Mouse (Mus musculus): ENCODE results near the gene B3galt5. TPM values are rescaled to one million over a fixed set of nuclear protein-coding genes. Genes with fewer than 3 reads are reported as not detected.

Gene B3galt5
- polyA plus RNA-seq, 1 experiment from 2014 or later: 0.37 TPM

- Histone ChIP-seq H3K4me1 (peaks cover 26% of the 10 kb centered on the region), H3K27me3 (ENCODE audit: low read depth, poor library complexity, severe bottlenecking) (peaks cover 50% of the 10 kb centered on the region)
- DNase-seq (ENCODE audit: low spot score): no peak
These were observed 43.1 kb downstream of the B3galt5 start for GRCm38 (mm10) chr16:96278491-96279224.

GRCm38 (mm10) chr16:96280719-96281605 lies 45.4 kb downstream of the B3galt5 start:
- Histone ChIP-seq H3K27me3 (ENCODE audit: low read depth, poor library complexity, severe bottlenecking) (peaks cover 50% of the 10 kb centered on the region), H3K9me3 (replicated peaks) (no peaks in the 10 kb centered on the region), H3K36me3 (no peaks in the 10 kb centered on the region), H3K27ac (replicated peaks) (peak overlapping the region; percentile 53; the same call in 1 of the 2 replicates), H3K4me1 (peaks cover 26% of the 10 kb centered on the region), H3K4me3 (peak overlapping the region; percentile 57)
- peak; percentile 74 for DNase-seq (ENCODE audit: low spot score)
- 1% methylated on average over 38 of the region's 38 CpGs for WGBS

More at GRCm38 (mm10) chr16:96278491-96279224, 43.1 kb downstream of the B3galt5 start:
- Histone ChIP-seq H3K27ac (replicated peaks) (no peak overlapping the region), H3K9me3 (replicated peaks) (no peaks in the 10 kb centered on the region), H3K36me3 (no peaks in the 10 kb centered on the region), H3K4me3 (no peak overlapping the region)
- 35% methylated on average over 9 of the region's 9 CpGs for whole genome bisulfite sequencing

- Histone ChIP-seq H3K4me3 (no peak overlapping the region), H3K27ac (replicated peaks) (no peak overlapping the region), H3K36me3 (no peaks in the 10 kb centered on the region), H3K9me3 (replicated peaks) (no peaks in the 10 kb centered on the region), H3K27me3 (ENCODE audit: low read depth, poor library complexity, severe bottlenecking) (peaks cover 50% of the 10 kb centered on the region), H3K4me1 (peaks cover 26% of the 10 kb centered on the region)
- DNase-seq (ENCODE audit: low spot score): no peak
- 91% methylated on average over 9 of the region's 9 CpGs for WGBS
These were observed 47.0 kb downstream of the B3galt5 start for GRCm38 (mm10) chr16:96282566-96282965.

GRCm38 (mm10) chr16:96291885-96292284 lies 56.3 kb downstream of the B3galt5 start:
- Histone ChIP-seq H3K27me3 (ENCODE audit: low read depth, poor library complexity, severe bottlenecking) (no peaks in the 10 kb centered on the region), H3K9me3 (replicated peaks) (no peaks in the 10 kb centered on the region), H3K4me1 (no peaks in the 10 kb centered on the region), H3K4me3 (no peak overlapping the region), H3K36me3 (no peaks in the 10 kb centered on the region), H3K27ac (replicated peaks) (no peak overlapping the region)
- WGBS: 82% methylated on average over 9 of the region's 9 CpGs
- DNase-seq (ENCODE audit: low spot score): no peak

GRCm38 (mm10) chr16:96292530-96293173 lies 57.1 kb downstream of the B3galt5 start:
- DNase-seq (ENCODE audit: low spot score): no peak
- Histone ChIP-seq H3K4me3 (no peak overlapping the region), H3K9me3 (replicated peaks) (no peaks in the 10 kb centered on the region), H3K27ac (replicated peaks) (no peak overlapping the region), H3K27me3 (ENCODE audit: low read depth, poor library complexity, severe bottlenecking) (no peaks in the 10 kb centered on the region), H3K4me1 (no peaks in the 10 kb centered on the region), H3K36me3 (no peaks in the 10 kb centered on the region)
- 74% methylated on average over 15 of the region's 15 CpGs for WGBS

GRCm38 (mm10) chr16:96298075-96298474 lies 62.5 kb downstream of the B3galt5 start:
- H3K4me3 ChIP-seq: no peak overlapping the region
- H3K4me1 ChIP-seq: no peaks in the 10 kb centered on the region
- H3K36me3 ChIP-seq: no peaks in the 10 kb centered on the region
- no peaks in the 10 kb centered on the region for H3K27me3 ChIP-seq (ENCODE audit: low read depth, poor library complexity, severe bottlenecking)
- no peak overlapping the region for H3K27ac ChIP-seq (replicated peaks)
- DNase-seq (ENCODE audit: low spot score): no peak
- H3K9me3 ChIP-seq (replicated peaks): no peaks in the 10 kb centered on the region

GRCm38 (mm10) chr16:96298574-96298973 lies 63.0 kb downstream of the B3galt5 start:
- WGBS: 77% methylated on average over 3 of the region's 3 CpGs

GRCm38 (mm10) chr16:96303356-96303755 lies 67.8 kb downstream of the B3galt5 start:
- no peak for DNase-seq (ENCODE audit: low spot score)
- H3K4me1 ChIP-seq: peaks cover 5% of the 10 kb centered on the region; the same call in 1 of the 2 replicates
- no peaks in the 10 kb centered on the region for H3K36me3 ChIP-seq
- H3K27me3 ChIP-seq (ENCODE audit: low read depth, poor library complexity, severe bottlenecking): no peaks in the 10 kb centered on the region
- H3K4me3 ChIP-seq: no peak overlapping the region
- no peak overlapping the region for H3K27ac ChIP-seq (replicated peaks)
- 88% methylated on average over 4 of the region's 4 CpGs for WGBS
- H3K9me3 ChIP-seq (replicated peaks): no peaks in the 10 kb centered on the region

More at GRCm38 (mm10) chr16:96298574-96298973, 63.0 kb downstream of the B3galt5 start:
- no peak for DNase-seq (ENCODE audit: low spot score)
- no peak overlapping the region for H3K4me3 ChIP-seq
- H3K4me1 ChIP-seq: no peaks in the 10 kb centered on the region
- no peaks in the 10 kb centered on the region for H3K36me3 ChIP-seq
- H3K27me3 ChIP-seq (ENCODE audit: low read depth, poor library complexity, severe bottlenecking): no peaks in the 10 kb centered on the region
- H3K9me3 ChIP-seq (replicated peaks): no peaks in the 10 kb centered on the region
- no peak overlapping the region for H3K27ac ChIP-seq (replicated peaks)

- peaks cover 5% of the 10 kb centered on the region; the same call in 1 of the 2 replicates for H3K4me1 ChIP-seq
- H3K27me3 ChIP-seq (ENCODE audit: low read depth, poor library complexity, severe bottlenecking): no peaks in the 10 kb centered on the region
- no peak for DNase-seq (ENCODE audit: low spot score)
These were observed 68.8 kb downstream of the B3galt5 start for GRCm38 (mm10) chr16:96304438-96304837.

GRCm38 (mm10) chr16:96306905-96307304 lies 71.3 kb downstream of the B3galt5 start:
- H3K27ac ChIP-seq (replicated peaks): no peak overlapping the region
- H3K36me3 ChIP-seq: no peaks in the 10 kb centered on the region
- no peak overlapping the region for H3K4me3 ChIP-seq
- WGBS: 81% methylated on average over 4 of the region's 4 CpGs
- H3K9me3 ChIP-seq (replicated peaks): no peaks in the 10 kb centered on the region
- peaks cover 5% of the 10 kb centered on the region; the same call in 1 of the 2 replicates for H3K4me1 ChIP-seq
- no peak for DNase-seq (ENCODE audit: low spot score)
- H3K27me3 ChIP-seq (ENCODE audit: low read depth, poor library complexity, severe bottlenecking): no peaks in the 10 kb centered on the region

More at GRCm38 (mm10) chr16:96304438-96304837, 68.8 kb downstream of the B3galt5 start:
- Histone ChIP-seq H3K36me3 (no peaks in the 10 kb centered on the region), H3K9me3 (replicated peaks) (no peaks in the 10 kb centered on the region), H3K4me3 (no peak overlapping the region), H3K27ac (replicated peaks) (no peak overlapping the region)

GRCm38 (mm10) chr16:96317803-96318202 lies 82.2 kb downstream of the B3galt5 start:
- no peaks in the 10 kb centered on the region for H3K27me3 ChIP-seq (ENCODE audit: low read depth, poor library complexity, severe bottlenecking)
- no peak overlapping the region for H3K27ac ChIP-seq (replicated peaks)
- WGBS: 93% methylated on average over 8 of the region's 8 CpGs
- DNase-seq (ENCODE audit: low spot score): no peak
- H3K36me3 ChIP-seq: no peaks in the 10 kb centered on the region
- no peak overlapping the region for H3K4me3 ChIP-seq
- H3K9me3 ChIP-seq (replicated peaks): no peaks in the 10 kb centered on the region
- H3K4me1 ChIP-seq: no peaks in the 10 kb centered on the region

GRCm38 (mm10) chr16:96322739-96323138 lies 87.1 kb downstream of the B3galt5 start:
- 87% methylated on average over 1 of the region's 1 CpGs for WGBS
- H3K27ac ChIP-seq (replicated peaks): no peak overlapping the region

More at GRCm38 (mm10) chr16:96322739-96323138, 87.1 kb downstream of the B3galt5 start:
- H3K4me3 ChIP-seq: no peak overlapping the region
- H3K36me3 ChIP-seq: no peaks in the 10 kb centered on the region
- H3K27me3 ChIP-seq (ENCODE audit: low read depth, poor library complexity, severe bottlenecking): no peaks in the 10 kb centered on the region
- H3K9me3 ChIP-seq (replicated peaks): no peaks in the 10 kb centered on the region
- H3K4me1 ChIP-seq: peaks cover 18% of the 10 kb centered on the region
- DNase-seq (ENCODE audit: low spot score): no peak

Measured in midbrain, embryonic 10.5 days (tissue).